Mouse (Mus musculus) hindbrain, postnatal 0 days (tissue): ENCODE results near the gene Sesn2. TPM values are rescaled to one million over a fixed set of nuclear protein-coding genes. Genes with fewer than 3 reads are reported as not detected.

ENCODE experiments used
- ATAC-seq: fragments of 200-750 bp; cut with Nextera tagmentation; 2 replicates; pipeline ENCODE4 v1.8.0; 2017; ENCODE audit warnings: mild to moderate bottlenecking, moderate TSS enrichment, moderate library complexity
- DNase-seq: peaks from one replicate; pipeline ENCODE4 v3.0.0-alpha.2; 2015; ENCODE audit warnings: low spot score
- H3K27ac ChIP-seq: fragments of 300-500 bp; sonication (generic); 2 replicates; pipeline ENCODE4 v1.5.1; 2014; ENCODE audit warnings: mild to moderate bottlenecking
- H3K27me3 ChIP-seq: fragments of 300-500 bp; sonication (generic); 2 replicates; pipeline ENCODE4 v1.6.1; 2014; ENCODE audit warnings: low read length, mixed read lengths; ENCODE audit not compliant: insufficient read depth
- H3K36me3 ChIP-seq: fragments of 300-500 bp; sonication (generic); 2 replicates; pipeline ENCODE4 v1.6.1; 2014; ENCODE audit warnings: low read length, mixed read lengths; ENCODE audit not compliant: insufficient read depth
- H3K4me1 ChIP-seq: fragments of 300-500 bp; sonication (generic); 2 replicates; pipeline ENCODE4 v1.6.1; 2014; ENCODE audit warnings: antibody characterized with exemption, low read length, mixed read lengths; ENCODE audit not compliant: insufficient read depth
- H3K4me2 ChIP-seq: fragments of 300-500 bp; sonication (generic); 2 replicates; pipeline ENCODE4 v1.6.1; 2014; ENCODE audit warnings: low read depth, mild to moderate bottlenecking, low read length, moderate library complexity, mixed read lengths
- H3K4me3 ChIP-seq: fragments of 300-500 bp; sonication (generic); 2 replicates; pipeline ENCODE4 v1.5.1; 2014; ENCODE audit warnings: low read length
- H3K9ac ChIP-seq: fragments of 300-500 bp; sonication (generic); replicated peaks from 2 replicates; pipeline ENCODE4 v1.6.1; 2014; ENCODE audit warnings: mild to moderate bottlenecking, low read length, moderate library complexity, mixed read lengths
- H3K9me3 ChIP-seq: fragments of 300-500 bp; sonication (generic); 2 replicates; pipeline ENCODE4 v1.6.1; 2016; ENCODE audit warnings: low read length, mixed read lengths
- CTCF ChIP-seq: IDR thresholded peaks from 2 replicates; pipeline ENCODE4 v1.5.1; 2016; ENCODE audit warnings: antibody characterized with exemption, control low read depth, low read depth
- WGBS: fragments of 180-500 bp; shearing (Covaris S2); extraction: QIAGEN DNeasy Blood & Tissue Kit; methylation state at CpG from one replicate; pipeline ENCODE4 v1.1.7; 2014; 5-methylcytosine and 5-hydroxymethylcytosine counted together
- polyA plus RNA-seq: library from polyadenylated mRNA; unstranded; fragments of >200 nt; fragmentation: Nextera tagmentation; extraction: Ambion mirVana; gene quantifications from 2 replicates; pipeline ENCODE4 v1.2.1, GENCODE M21; 2015
- total RNA-seq: library from RNA; depleted of rRNA; stranded (reverse); fragments of >200 nt; gene quantifications from 2 replicates; pipeline ENCODE4 v1.2.3, GENCODE M21; 2014

The Sesn2 gene
- total and polyA plus RNA-seq, 2 experiments from 2014 or later: 19.9 to 22.8 TPM

GRCm38 (mm10) chr4:132506250-132506649 is 4.1 kb downstream of the Sesn2 start:
- Histone ChIP-seq H3K4me3 (no peak overlapping the region), H3K9me3 (no peaks in the 10 kb centered on the region), H3K9ac (no peak overlapping the region), H3K27me3 (no peaks in the 10 kb centered on the region), H3K27ac (no peak overlapping the region), H3K36me3 (no peaks in the 10 kb centered on the region), H3K4me1 (0 out of 2 replicates have a peak, but pooled peaks cover 4% of the 10 kb centered on the region), H3K4me2 (no peak overlapping the region)
- TF ChIP-seq CTCF: no peak
- 78% methylated on average over 6 of the region's 6 CpGs for WGBS
- ATAC-seq (no peak), DNase-seq (no peak)

- TF ChIP-seq CTCF: no peak
- 34% methylated on average over 10 of the region's 10 CpGs for WGBS
- H3K27me3 ChIP-seq: no peaks in the 10 kb centered on the region
- no peak overlapping the region for H3K9ac ChIP-seq
- H3K4me3 ChIP-seq: no peak overlapping the region
- H3K27ac ChIP-seq: no peak overlapping the region
- H3K4me1 ChIP-seq: 0 out of 2 replicates have a peak, but pooled peaks cover 4% of the 10 kb centered on the region
- no peaks in the 10 kb centered on the region for H3K9me3 ChIP-seq
- no peak overlapping the region for H3K4me2 ChIP-seq
- DNase-seq: no peak
- ATAC-seq: no peak
- no peaks in the 10 kb centered on the region for H3K36me3 ChIP-seq
Measured at GRCm38 (mm10) chr4:132505800-132506199, 4.5 kb downstream of the Sesn2 start.

DNA sequence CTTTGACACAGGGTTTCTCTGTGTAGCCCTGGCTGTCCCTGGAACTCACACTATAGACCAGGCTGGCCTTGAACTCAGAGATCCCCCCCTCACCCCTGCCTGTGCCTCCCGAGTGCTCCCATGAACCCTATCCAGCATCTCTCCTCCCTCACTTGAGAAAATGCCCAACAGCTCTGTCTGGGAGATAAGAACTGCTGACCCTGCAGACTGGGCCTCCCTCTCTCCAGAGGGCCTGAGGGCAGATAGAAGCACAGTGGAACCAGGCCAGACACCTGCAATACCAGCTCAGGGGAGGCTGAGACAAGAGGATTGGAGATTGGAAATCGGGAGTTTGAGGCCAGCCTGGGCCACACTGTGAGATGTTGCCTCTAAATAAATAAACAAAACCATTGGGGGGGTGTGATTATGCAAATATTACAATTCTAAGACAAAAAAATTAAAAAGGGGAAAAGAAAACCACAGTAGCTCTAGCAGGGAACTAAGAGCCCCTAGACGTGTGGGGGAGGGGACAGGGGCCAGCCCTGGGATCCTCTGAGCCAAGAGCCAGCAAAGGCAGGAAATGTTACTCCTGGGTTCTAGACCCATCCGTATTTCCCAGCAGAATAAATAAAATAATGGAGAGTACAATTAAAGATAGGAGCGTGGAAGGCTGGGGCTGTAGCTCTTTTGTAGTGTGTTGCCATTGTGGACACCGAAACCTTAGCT is 5.1 kb downstream of the Sesn2 start:
- WGBS: 64% methylated on average over 6 of the region's 6 CpGs
- no peak for DNase-seq
- Histone ChIP-seq H3K27me3 (no peaks in the 10 kb centered on the region), H3K4me1 (0 out of 2 replicates have a peak, but pooled peaks cover 4% of the 10 kb centered on the region), H3K4me3 (no peak overlapping the region), H3K36me3 (no peaks in the 10 kb centered on the region), H3K27ac (no peak overlapping the region), H3K4me2 (no peak overlapping the region), H3K9ac (no peak overlapping the region), H3K9me3 (no peaks in the 10 kb centered on the region)
- TF ChIP-seq CTCF: no peak
- ATAC-seq: no peak

- Histone ChIP-seq H3K36me3 (peaks cover 12% of the 10 kb centered on the region; the same call in 1 of the 2 replicates), H3K27ac (no peak overlapping the region), H3K4me1 (no peaks in the 10 kb centered on the region), H3K9me3 (no peaks in the 10 kb centered on the region), H3K4me3 (no peak overlapping the region), H3K9ac (no peak overlapping the region), H3K27me3 (no peaks in the 10 kb centered on the region), H3K4me2 (no peak overlapping the region)
- TF ChIP-seq CTCF: no peak
- ATAC-seq (no peak), DNase-seq (no peak)
- 88% methylated on average over 11 of the region's 11 CpGs for WGBS
Measured at GRCm38 (mm10) chr4:132503344-132503743, 7.0 kb downstream of the Sesn2 start.

GRCm38 (mm10) chr4:132501639-132502038 is 8.7 kb downstream of the Sesn2 start:
- Histone ChIP-seq H3K4me2 (no peak overlapping the region), H3K4me3 (no peak overlapping the region), H3K36me3 (peaks cover 18% of the 10 kb centered on the region), H3K9ac (no peak overlapping the region), H3K4me1 (no peaks in the 10 kb centered on the region), H3K27me3 (no peaks in the 10 kb centered on the region), H3K9me3 (no peaks in the 10 kb centered on the region), H3K27ac (no peak overlapping the region)
- no peak for ATAC-seq
- WGBS: 97% methylated on average over 6 of the region's 6 CpGs
- DNase-seq: no peak
- no peak for TF ChIP-seq CTCF

- no peak for ATAC-seq
- Histone ChIP-seq H3K9me3 (no peaks in the 10 kb centered on the region), H3K4me2 (no peak overlapping the region), H3K4me3 (no peak overlapping the region), H3K27ac (no peak overlapping the region), H3K9ac (no peak overlapping the region), H3K4me1 (no peaks in the 10 kb centered on the region), H3K36me3 (peaks cover 29% of the 10 kb centered on the region), H3K27me3 (no peaks in the 10 kb centered on the region)
- TF ChIP-seq CTCF: no peak
- WGBS: 87% methylated on average over 20 of the region's 20 CpGs
- no peak for DNase-seq
Measured at GRCm38 (mm10) chr4:132494271-132494918, 15.9 kb downstream of the Sesn2 start.
